Mouse (Mus musculus) MEL (cell line): ENCODE data around the gene Thbs1. TPM values are rescaled to one million over a fixed set of nuclear protein-coding genes. Genes with fewer than 3 reads are reported as not detected.
"Not testable (repeated sequence)": the region's sequence is repeated elsewhere in the genome, so short reads cannot be mapped to it uniquely, and the experiment has no call there.

Source experiments
- DNase-seq: peaks from one replicate; pipeline ENCODE4 v3.0.0; 2011; ENCODE audit warnings: low read depth, low spot score
- H3K27ac ChIP-seq: 2 replicates; pipeline ENCODE4 v1.5.1; 2012; ENCODE audit warnings: low read depth, mild to moderate bottlenecking, control low read depth, low read length, moderate library complexity; ENCODE audit not compliant: control insufficient read depth
- H3K27me3 ChIP-seq, 2 experiments: fragments of 150-350 bp in 1 of 2; sonication (generic) in 1 of 2; 2 replicates each; pipeline ENCODE4 v1.6.1; 2012; ENCODE audit warnings: low read length in 2 of 2, mild to moderate bottlenecking in 2 of 2, improper control_type of control experiment in 1 of 2, moderate library complexity in 1 of 2; ENCODE audit not compliant: insufficient read depth in 2 of 2, control insufficient read depth in 1 of 2
- H3K36me3 ChIP-seq, 2 experiments: 2 replicates each; pipeline ENCODE4 v1.6.1; 2012 to 2014; ENCODE audit warnings: low read length in 2 of 2, improper control_type of control experiment in 1 of 2, inconsistent platforms in 1 of 2, mild to moderate bottlenecking in 1 of 2; ENCODE audit not compliant: insufficient read depth in 2 of 2, control insufficient read depth in 1 of 2
- H3K4me1 ChIP-seq, 2 experiments: fragments of 150-350 bp in 1 of 2; sonication (generic) in 1 of 2; 2 replicates each; pipeline ENCODE4 v1.6.1; 2012; ENCODE audit warnings: low read length in 2 of 2, improper control_type of control experiment in 1 of 2, mild to moderate bottlenecking in 1 of 2; ENCODE audit not compliant: insufficient read depth in 2 of 2, control insufficient read depth in 1 of 2
- H3K4me3 ChIP-seq, 2 experiments: fragments of 150-350 bp in 1 of 2; sonication (generic) in 1 of 2; 2 replicates each; pipeline ENCODE4 v1.5.1; 2012; ENCODE audit warnings: low read depth in 2 of 2, low read length in 2 of 2, mild to moderate bottlenecking in 2 of 2, moderate library complexity in 2 of 2, control low read depth in 1 of 2, improper control_type of control experiment in 1 of 2; ENCODE audit not compliant: control insufficient read depth in 1 of 2, insufficient read depth in 1 of 2
- H3K79me2 ChIP-seq: 2 replicates; pipeline ENCODE4 v1.6.1; 2012; ENCODE audit warnings: mild to moderate bottlenecking, low read length, moderate library complexity; ENCODE audit not compliant: control insufficient read depth, poor library complexity, insufficient read depth
- H3K9ac ChIP-seq: 2 replicates; pipeline ENCODE4 v1.6.1; 2012; ENCODE audit warnings: low read depth, mild to moderate bottlenecking, control low read depth, low read length, moderate library complexity; ENCODE audit not compliant: control insufficient read depth, poor library complexity, severe bottlenecking
- H3K9me3 ChIP-seq: fragments of 150-350 bp; sonication (generic); replicated peaks from 2 replicates; pipeline ENCODE4 v1.6.1; 2012; ENCODE audit warnings: mild to moderate bottlenecking, low read length, improper control_type of control experiment, moderate library complexity; ENCODE audit not compliant: insufficient read depth
- EP300 ChIP-seq, 2 experiments: IDR thresholded peaks; 2 replicates each; pipeline ENCODE4 v1.6.1; 2011; ENCODE audit warnings: improper control_type of control experiment in 2 of 2, low read length in 2 of 2, low read depth in 1 of 2, mild to moderate bottlenecking in 1 of 2
- HCFC1 ChIP-seq: IDR thresholded peaks from 2 replicates; pipeline ENCODE4 v1.6.1; 2012; ENCODE audit warnings: low read depth, mild to moderate bottlenecking, inconsistent platforms, low read length, improper control_type of control experiment, moderate library complexity
- JUND ChIP-seq: IDR thresholded peaks from 2 replicates; pipeline ENCODE4 v1.6.1; 2011; ENCODE audit warnings: low read depth, mild to moderate bottlenecking, improper control_type of control experiment, low read length
- KAT2A ChIP-seq: conservative IDR thresholded peaks from 2 replicates; pipeline ENCODE4 v1.6.1; 2012; ENCODE audit warnings: low read depth, low read length, improper control_type of control experiment, inconsistent platforms
- MAX ChIP-seq: IDR thresholded peaks from 2 replicates; pipeline ENCODE4 v1.6.1; 2011; ENCODE audit warnings: low read length, improper control_type of control experiment
- MEF2A ChIP-seq: IDR thresholded peaks from 2 replicates; pipeline ENCODE4 v1.6.1; 2014; ENCODE audit warnings: low read depth, mild to moderate bottlenecking, inconsistent platforms, low read length, improper control_type of control experiment; ENCODE audit not compliant: poor library complexity, insufficient replicate concordance, severe bottlenecking; ENCODE audit errors: extremely low read depth
- MXI1 ChIP-seq: IDR thresholded peaks from 2 replicates; pipeline ENCODE4 v1.6.1; 2011; ENCODE audit warnings: mild to moderate bottlenecking, low read depth, low read length, improper control_type of control experiment
- NELFE ChIP-seq: IDR thresholded peaks from 2 replicates; pipeline ENCODE4 v1.6.1; 2011; ENCODE audit warnings: low read depth, low read length, improper control_type of control experiment
- NRF1 ChIP-seq: IDR thresholded peaks from 2 replicates; pipeline ENCODE4 v1.6.1; 2014; ENCODE audit warnings: low read depth, mild to moderate bottlenecking, inconsistent platforms, low read length, improper control_type of control experiment, moderate library complexity; ENCODE audit not compliant: poor library complexity, insufficient read depth, severe bottlenecking
- RAD21 ChIP-seq: IDR thresholded peaks from 2 replicates; pipeline ENCODE4 v1.6.1; 2011; ENCODE audit warnings: mild to moderate bottlenecking, low read depth, low read length, improper control_type of control experiment
- RCOR1 ChIP-seq: IDR thresholded peaks from 2 replicates; pipeline ENCODE4 v1.6.1; 2012; ENCODE audit warnings: low read depth, mild to moderate bottlenecking, inconsistent platforms, low read length, improper control_type of control experiment
- SMC3 ChIP-seq: IDR thresholded peaks from 2 replicates; pipeline ENCODE4 v1.6.1; 2011; ENCODE audit warnings: low read depth, low read length, improper control_type of control experiment
- TAL1 ChIP-seq: IDR thresholded peaks from 2 replicates; pipeline ENCODE4 v1.6.1; 2012; ENCODE audit warnings: mild to moderate bottlenecking, inconsistent platforms, low read length, moderate library complexity, mixed read lengths
- TBP ChIP-seq: IDR thresholded peaks from 2 replicates; pipeline ENCODE4 v1.8.0; 2011; ENCODE audit warnings: low read depth, low read length, improper control_type of control experiment
- TCF12 ChIP-seq: IDR thresholded peaks from 2 replicates; pipeline ENCODE4 v1.6.1; 2014; ENCODE audit warnings: low read depth, mild to moderate bottlenecking, inconsistent platforms, low read length, improper control_type of control experiment, moderate library complexity
- UBTF ChIP-seq: IDR thresholded peaks from 2 replicates; pipeline ENCODE4 v1.6.1; 2012; ENCODE audit warnings: low read depth, mild to moderate bottlenecking, inconsistent platforms, low read length, improper control_type of control experiment, moderate library complexity, borderline replicate concordance; ENCODE audit not compliant: insufficient read depth
- ZC3H11A ChIP-seq: IDR thresholded peaks from 2 replicates; pipeline ENCODE4 v1.6.1; 2012; ENCODE audit warnings: low read depth, mild to moderate bottlenecking, inconsistent platforms, low read length, improper control_type of control experiment
- ZKSCAN1 ChIP-seq: IDR thresholded peaks from 2 replicates; pipeline ENCODE4 v1.6.1; 2012; ENCODE audit warnings: low read depth, mild to moderate bottlenecking, inconsistent platforms, low read length, improper control_type of control experiment, moderate library complexity
- polyA plus RNA-seq, 2 experiments: library from polyadenylated mRNA; stranded (reverse) in 1 of 2; unstranded in 1 of 2; fragments of >175 nt in 1 of 2; fragments of >200 nt in 1 of 2; gene quantifications; 2 replicates each; pipeline versions ENCODE4 v1.2.1 to v1.2.4; 2012; ENCODE audit warnings: low replicate concordance in 2 of 2, low read depth in 1 of 2; ENCODE audit not compliant: insufficient read length in 2 of 2, insufficient read depth in 1 of 2, missing spikeins in 1 of 2
- total RNA-seq: library from RNA; depleted of rRNA; stranded (reverse); fragments of 300-350 nt; gene quantifications from 2 replicates; pipeline ENCODE4 v1.2.3, GENCODE M21; 2012

Gene Thbs1
- total and polyA plus RNA-seq, 3 experiments, result not detected

GRCm38 (mm10) chr2:118141651-118142050 is 30.0 kb downstream of the Thbs1 start:
- Histone ChIP-seq H3K4me1 (no peaks in the 10 kb centered on the region), H3K4me3 (no peak overlapping the region), H3K36me3 (no peaks in the 10 kb centered on the region), H3K79me2 (no peaks in the 10 kb centered on the region), H3K27ac (no peak overlapping the region), H3K27me3 (no peaks in the 10 kb centered on the region), H3K9ac (no peak overlapping the region), H3K9me3 (no peaks in the 10 kb centered on the region)
- no peak for DNase-seq
- TF ChIP-seq UBTF, result no peak
- TF ChIP-seq RAD21, result no peak
- TF ChIP-seq SMC3, result no peak
- no peak for TF ChIP-seq EP300 (IDR thresholded peaks at IDR 0.05; ENCODE audit: low read depth in 1 of 2, low read length in 2 of 2)
- no peak for TF ChIP-seq NRF1
- TF ChIP-seq KAT2A, result no peak
- TF ChIP-seq TBP, result no peak
- TF ChIP-seq ZKSCAN1, result no peak
- no peak for TF ChIP-seq ZC3H11A
- no peak for TF ChIP-seq TCF12
- no peak for TF ChIP-seq MAX
- TF ChIP-seq JUND, result no peak
- no peak for TF ChIP-seq MEF2A
- no peak for TF ChIP-seq MXI1
- no peak for TF ChIP-seq HCFC1
- TF ChIP-seq RCOR1, result no peak
- TF ChIP-seq NELFE, result no peak
- no peak for TF ChIP-seq TAL1

- not testable (repeated sequence) for H3K4me3 ChIP-seq, DNase-seq, H3K36me3 ChIP-seq, H3K4me1 ChIP-seq, H3K9ac ChIP-seq, H3K79me2 ChIP-seq, H3K9me3 ChIP-seq, H3K27me3 ChIP-seq, H3K27ac ChIP-seq
These were observed 36.1 kb downstream of the Thbs1 start for GRCm38 (mm10) chr2:118147749-118148148.
